Mouse (Mus musculus) right cerebral cortex, postnatal 10 days (tissue): ENCODE data around the gene Rpl13a.
"Not testable (repeated sequence)": the region's sequence is repeated elsewhere in the genome, so short reads cannot be mapped to it uniquely, and the experiment has no call there.

Experiments
- DNase-seq, 2 experiments: peaks; one replicate each; pipeline ENCODE4 v3.0.0; 2021; ENCODE audit warnings: low spot score in 2 of 2

Gene Rpl13a

DNA sequence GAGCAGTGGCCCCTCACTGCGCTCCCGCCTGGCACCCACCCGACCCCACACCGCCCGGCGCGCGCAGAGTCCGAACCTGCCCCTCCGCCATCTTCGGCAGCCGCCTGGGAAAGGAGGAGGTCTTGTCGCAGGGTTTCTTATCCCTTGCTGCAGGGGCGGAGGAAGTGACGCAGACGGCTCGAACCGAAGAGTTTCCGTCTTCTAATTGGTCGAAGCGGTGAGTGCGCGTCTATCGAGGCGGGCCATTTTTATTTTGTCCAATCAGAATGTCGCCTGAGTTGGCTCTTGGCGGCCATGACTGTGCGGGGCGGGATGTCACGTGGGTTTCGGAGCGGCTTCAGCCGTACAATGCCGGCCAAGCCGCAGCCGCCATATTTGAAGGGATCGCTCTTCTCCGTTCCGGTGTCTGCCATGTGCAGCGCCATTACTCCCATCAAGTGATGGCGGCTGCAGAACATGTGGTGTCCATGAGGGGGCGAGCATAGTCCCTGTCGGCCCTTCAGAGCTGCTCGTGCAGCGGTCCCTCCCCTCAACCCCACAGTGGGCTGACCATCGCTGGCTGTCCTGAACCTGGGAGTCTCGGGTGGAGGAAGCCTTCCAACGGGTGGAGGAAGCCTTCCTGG, at the start of gene Rpl13a:
TSS of gene Rpl13a (minus strand) at position 138 of the 623 bp plus-strand sequence.
- peak; percentile 99 to 100 for DNase-seq

DNA sequence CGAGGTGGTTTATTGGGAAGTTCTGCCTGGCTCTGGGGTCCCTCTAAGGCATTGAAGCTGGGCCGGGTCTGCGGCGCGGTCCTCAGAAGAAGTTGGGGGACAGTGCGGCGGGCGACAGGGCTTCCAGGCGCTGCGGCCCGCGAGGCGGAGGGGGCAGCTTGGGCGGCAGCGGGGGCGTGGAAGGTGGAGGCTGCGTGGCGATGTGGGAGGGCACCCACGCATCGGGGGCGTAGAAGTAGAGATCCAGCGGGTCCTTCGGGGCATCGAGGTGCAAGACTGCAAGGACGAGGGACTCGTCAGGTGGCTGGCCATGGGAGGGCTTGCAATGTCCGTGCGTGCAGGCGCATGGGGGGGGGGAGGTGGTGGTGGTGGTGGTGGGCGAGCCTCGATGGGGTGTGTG, 47.8 kb upstream of the Rpl13a start:
- peak in 1 of 2 experiments; percentile 52 for DNase-seq

DNA sequence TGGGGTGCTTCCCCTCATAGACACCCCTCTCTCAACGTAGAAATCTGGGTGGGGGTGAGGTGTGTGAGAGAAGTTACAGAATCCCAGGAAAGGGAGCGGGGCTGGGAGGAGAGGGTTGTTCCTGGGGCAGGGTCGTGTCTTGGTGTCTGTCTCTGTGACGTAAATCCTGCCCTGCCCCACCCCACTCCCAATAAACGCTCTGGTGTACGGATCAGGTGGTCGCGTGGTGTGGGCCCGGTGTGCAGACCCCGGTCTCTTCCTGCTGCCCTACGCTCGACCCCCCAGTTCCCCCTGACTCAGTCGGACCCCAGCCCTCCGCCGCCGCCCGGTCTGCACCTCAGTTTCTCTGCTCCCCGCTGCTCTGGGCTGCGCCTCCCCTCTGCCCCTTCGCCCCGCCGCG, 47.4 kb upstream of the Rpl13a start:
- DNase-seq = no peak

GRCm38 (mm10) chr7:45175398-45175797, 46.8 kb upstream of the Rpl13a start:
- no peak for DNase-seq

DNA sequence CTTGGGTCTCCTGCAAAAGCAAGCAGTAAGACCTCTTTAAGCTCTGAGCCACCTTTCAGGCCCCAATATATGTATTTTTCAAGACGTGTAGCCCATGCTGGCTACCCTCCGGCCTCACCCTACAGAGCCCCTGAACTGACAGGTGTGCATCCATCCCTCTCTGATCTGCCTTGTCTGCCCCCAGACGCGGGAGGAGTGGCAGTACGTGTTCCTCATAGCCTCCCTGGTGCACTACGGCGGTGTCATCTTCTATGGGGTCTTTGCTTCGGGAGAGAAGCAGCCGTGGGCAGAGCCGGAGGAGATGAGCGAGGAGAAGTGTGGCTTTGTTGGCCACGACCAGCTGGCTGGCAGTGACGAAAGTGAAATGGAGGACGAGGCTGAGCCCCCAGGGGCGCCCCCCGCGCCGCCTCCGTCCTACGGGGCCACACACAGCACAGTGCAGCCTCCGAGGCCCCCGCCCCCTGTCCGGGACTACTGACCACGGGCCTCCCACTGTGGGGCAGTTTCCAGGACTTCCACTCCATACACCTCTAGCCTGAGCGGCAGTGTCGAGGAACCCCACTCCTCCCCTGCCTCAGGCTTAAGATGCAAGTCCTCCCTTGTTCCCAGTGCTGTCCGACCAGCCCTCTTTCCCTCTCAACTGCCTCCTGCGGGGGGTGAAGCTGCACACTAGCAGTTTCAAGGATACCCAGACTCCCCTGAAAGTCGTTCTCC, 46.2 kb upstream of the Rpl13a start:
- peak in 1 of 2 experiments; percentile 40 for DNase-seq

DNA sequence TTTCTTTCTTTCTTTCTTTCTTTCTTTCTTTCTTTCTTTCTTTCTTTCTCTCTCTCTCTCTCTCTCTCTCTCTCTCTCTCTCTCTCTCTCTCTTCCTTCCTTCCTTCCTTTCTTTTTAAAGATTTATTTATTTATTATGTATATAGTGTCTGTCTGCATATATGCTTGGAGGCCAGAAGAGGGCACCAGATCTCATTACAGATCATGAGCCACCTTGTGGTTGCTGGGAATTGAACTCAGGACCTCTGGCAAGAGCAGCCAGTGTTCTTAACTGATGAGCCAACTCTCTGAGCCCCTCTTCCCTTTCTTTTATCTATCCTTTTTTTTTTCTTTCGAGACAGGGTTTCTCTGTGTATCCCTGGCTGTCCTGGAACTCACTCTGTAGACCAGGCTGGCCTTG, 45.2 kb upstream of the Rpl13a start:
- DNase-seq = not testable (repeated sequence)

DNA sequence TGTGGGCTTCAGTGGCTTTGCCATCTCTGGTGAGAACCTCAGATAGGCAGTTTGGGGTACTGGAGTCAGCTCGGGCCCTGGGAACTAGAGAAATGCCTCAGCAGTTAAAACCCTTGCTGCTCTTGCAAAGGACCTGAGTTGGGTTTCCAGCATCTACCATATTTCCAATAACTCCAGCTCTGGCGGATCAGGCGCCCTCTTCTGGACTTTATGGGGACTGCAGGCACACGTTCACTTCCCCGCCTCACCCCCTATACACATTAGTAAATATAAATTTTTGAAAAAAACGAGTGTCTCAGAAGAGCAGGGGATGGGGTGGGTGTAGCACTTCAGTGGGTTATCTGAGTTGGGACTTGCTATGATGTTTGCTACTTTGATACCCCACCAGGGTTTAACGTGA, 44.4 kb upstream of the Rpl13a start:
- DNase-seq = no peak

DNA sequence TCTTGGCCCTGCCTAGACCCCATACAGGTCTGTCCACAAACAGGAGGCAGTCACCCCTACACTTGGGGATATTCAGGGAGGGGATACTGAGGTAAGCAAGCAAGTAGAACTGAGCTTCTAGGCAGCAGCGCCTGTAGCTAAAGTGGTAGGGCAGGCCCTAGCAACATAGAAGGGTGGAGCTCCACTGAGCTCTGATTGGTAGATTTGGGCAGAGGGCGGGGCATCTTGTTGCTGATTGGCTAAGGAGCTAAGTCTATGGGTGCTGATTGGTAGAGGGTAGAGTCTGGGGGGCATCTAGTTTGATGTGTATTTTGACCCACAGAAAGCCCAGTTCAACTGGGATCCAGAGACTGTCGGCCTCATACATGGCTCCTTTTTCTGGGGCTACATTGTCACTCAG, 40.9 kb upstream of the Rpl13a start:
- DNase-seq = peak in 1 of 2 experiments; percentile 68

DNA sequence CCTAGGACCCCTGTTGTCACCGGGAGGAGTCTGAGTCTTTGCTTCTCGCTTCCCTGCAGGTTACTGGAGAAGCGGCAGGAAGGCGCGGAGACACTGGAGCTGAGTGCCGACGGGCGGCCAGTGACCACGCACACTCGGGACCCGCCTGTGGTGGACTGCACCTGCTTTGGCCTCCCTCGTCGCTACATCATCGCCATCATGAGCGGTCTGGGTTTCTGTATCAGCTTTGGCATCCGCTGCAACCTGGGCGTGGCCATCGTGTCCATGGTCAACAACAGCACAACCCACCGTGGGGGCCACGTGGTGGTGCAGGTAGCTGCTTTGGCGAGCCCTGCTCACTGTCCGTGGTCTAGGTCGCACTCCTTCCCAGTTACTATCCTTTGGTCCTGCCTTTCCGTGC, 40.1 kb upstream of the Rpl13a start:
- no peak for DNase-seq

DNA sequence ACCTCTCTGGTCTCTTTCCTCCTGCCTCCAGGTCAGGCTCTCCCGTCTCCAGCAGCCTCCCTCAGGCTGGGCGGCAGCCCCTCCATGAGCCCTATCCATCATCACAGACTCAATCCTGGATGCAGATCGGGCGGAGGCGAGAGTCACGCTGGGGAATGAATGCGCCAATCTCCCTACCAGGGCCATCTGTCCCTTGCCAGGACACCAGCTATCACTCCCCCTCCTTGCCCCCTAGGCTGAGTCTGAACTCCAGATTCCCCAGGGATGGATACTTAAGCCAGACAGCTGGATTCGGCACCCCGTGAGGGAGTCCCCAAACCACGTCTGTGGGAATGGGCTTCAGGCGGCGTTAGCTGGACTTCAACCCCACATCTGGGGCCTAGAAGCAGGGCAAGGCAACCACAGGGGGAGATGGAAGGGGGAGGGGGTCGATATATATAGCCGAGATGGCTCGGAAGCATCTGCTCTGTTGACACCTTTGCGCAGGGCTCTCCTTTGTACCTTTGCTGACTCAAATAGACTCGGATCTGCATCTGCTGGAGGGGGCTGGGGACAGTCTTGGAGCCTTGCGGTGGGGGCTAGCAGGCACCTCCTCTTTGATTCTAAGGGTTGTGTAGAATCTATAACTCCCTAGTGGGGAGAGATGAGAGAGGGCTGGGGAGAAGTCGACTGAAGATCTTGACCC, 39.3 kb upstream of the Rpl13a start:
- DNase-seq = peak in 1 of 2 experiments; percentile 60

- peak in 1 of 2 experiments; percentile 69 for DNase-seq
Measured at GRCm38 (mm10) chr7:45166950-45167401, 38.4 kb upstream of the Rpl13a start.

DNA sequence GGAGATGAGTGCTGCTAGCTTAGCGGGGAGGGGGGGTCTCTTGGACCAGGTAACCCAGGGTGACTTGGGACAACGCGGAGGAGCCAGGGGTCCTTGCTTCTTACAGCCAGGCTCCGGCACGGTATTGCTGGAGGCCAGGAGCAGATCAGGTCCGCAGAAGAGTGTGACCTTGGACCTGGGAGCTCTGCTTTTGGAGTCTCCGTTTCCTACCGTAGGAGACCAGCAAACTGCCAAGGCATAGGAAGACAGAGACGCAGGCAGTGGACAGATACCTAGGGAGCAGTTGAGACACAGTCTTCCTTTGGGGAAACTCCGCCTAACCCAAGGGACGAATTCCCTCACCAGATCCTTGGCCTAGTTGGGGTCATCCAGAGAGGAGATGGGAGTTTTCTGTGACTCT, 37.1 kb upstream of the Rpl13a start:
- no peak for DNase-seq

GRCm38 (mm10) chr7:45164833-45165232, 36.3 kb upstream of the Rpl13a start:
- DNase-seq = peak in 1 of 2 experiments; percentile 46

DNA sequence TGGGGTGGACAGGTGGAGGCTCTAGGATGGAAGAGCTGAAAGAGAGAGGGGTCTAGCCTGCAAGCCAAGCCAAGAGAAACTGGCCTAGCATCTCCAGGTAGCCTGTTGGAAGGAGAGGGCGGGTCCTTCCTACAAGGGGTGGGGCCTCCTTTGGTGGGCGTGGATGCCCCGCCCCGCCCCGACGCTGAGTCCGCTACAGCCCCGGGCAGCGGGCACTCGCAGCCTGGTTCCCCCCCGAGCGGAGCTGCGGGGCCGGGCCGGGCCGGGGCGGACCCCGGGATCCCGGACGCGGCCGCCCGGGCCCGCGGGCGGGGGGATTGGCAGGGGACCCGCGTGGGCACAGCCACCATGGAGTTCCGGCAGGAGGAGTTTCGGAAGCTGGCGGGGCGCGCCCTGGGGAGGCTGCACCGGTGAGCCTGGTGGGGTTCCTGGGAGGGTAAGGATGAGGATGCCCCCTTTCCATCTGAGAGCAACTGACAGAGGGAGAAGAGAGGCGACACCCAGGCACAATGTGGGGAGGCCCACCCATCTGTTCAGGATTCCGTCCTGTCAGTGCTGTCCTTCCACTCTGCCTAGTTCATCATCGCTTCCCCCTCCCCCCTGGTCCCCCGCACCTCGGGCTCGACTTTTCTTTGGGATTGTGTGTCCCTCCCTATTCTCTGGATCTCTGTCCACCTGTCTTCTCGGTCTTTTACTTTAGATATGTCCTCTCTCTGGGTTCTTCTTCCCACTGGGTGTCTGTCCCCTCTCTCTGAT, 35.4 kb upstream of the Rpl13a start, which contains the start of gene Slc17a7:
TSS of gene Slc17a7 (plus strand) at position 215 of the 756 bp plus-strand sequence.
- DNase-seq = peak in 1 of 2 experiments; percentile 60

DNA sequence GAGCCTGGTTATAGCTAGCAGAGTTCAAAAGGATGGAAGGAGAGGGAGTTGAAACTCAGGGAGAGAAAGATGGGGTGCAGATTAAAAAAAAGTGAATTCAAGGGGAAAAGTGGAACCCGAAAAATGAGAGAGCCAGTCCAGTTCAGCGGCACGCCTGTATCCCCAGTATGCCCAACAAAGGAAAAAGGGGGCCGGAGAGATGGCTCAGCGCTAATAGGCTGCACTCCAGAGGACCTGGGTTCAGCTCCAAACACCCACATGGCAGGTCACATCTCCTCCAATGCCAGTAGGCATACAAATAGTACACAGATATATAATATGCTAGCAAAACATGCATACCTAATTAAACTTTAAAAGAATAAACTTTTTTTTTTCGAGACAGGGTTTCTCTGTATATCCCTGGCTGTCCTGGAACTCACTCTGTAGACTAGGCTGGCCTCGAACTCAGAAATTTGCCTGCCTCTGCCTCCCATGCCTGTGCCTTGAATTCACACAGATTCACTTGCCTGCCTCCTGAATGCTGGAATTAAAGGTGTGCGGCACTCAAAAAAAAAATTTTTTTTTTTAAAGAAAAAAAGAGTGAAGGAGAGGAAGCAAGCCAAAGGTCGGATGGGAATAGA, 34.5 kb upstream of the Rpl13a start:
- no peak for DNase-seq

DNA sequence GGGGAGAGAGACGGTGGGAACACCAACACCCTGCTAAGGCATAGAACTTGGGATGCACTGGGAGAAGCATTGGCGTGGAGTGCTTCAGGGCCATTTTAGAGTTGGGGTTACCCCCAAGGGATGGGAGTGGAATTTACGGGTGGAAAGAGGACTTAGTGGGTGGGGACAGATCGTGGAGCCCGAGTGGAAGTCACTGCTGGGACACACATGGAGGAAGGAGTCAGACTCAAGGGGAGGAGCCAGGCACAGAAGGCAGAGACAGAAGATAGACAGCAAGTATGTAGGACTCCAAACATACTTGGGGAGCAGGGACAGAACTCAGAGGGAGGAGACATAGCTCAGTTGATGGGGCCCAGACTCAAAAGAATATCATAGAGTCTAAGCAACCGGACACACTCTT, 34.0 kb upstream of the Rpl13a start:
- peak in 1 of 2 experiments; percentile 58 for DNase-seq

DNA sequence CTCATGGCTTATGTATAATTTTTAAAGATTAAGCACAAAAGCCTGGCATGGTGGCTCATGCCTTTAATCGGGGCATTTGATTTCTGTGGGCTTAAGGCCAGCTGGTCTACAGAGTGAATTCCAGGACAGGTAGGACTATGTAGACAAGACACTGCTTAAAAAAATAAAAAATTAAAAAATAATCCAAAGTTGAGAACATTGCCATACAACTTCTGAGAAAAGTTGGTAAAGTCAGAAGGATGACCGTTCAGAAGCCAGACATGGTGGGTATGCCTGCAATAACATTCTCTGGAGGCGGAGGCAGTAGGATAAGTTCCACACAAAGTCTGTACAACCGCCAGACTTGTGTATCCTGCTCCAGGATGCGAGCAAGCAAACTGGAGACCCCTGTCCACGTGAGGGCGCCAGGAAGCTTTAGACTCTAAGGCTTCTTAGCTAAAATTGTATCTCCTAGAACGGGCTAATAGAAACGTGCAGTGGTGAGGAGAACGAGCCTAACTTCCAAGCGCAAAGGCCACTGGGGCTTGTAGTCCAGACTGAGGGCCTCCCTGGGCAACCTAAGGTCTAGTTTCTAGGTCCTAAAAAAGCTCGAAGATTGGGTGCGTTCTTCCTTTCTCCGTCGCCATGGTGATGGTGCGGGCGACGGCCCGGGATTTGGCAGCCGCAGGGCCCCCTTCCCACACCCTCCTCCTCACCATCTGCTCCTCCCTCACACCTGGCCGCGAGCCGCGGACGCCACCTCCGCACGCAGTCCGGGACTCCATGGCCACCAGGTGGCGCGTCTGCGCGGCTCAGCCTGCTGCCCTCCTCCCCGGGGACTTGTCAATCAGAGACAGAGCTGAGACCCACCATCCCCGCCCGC, 33.3 kb upstream of the Rpl13a start:
- DNase-seq = peak; percentile 95 to 97

GRCm38 (mm10) chr7:45160866-45161265, 32.3 kb upstream of the Rpl13a start:
- no peak for DNase-seq

- DNase-seq = no peak
Measured at GRCm38 (mm10) chr7:45160316-45160800, 31.8 kb upstream of the Rpl13a start.

- DNase-seq = peak in 1 of 2 experiments; percentile 32
Measured at GRCm38 (mm10) chr7:45158991-45159390, 30.4 kb upstream of the Rpl13a start.
